Mouse (Mus musculus) CD4-positive, CD25-positive, alpha-beta regulatory T cell, adult 4 months (primary cell): ENCODE measurements around the gene Ccdc110. TPM values are rescaled to one million over a fixed set of nuclear protein-coding genes. Genes with fewer than 3 reads are reported as not detected.

Source experiments
- ATAC-seq: one replicate; pipeline ENCODE4 v1.8.0; 2017
- polyA plus RNA-seq, 2 experiments: library from polyadenylated mRNA; unstranded; fragments of 100-300 nt; shearing (Covaris generic); gene quantifications; one replicate each; pipeline ENCODE4 v1.2.1; 2017

Gene Ccdc110
- polyA plus RNA-seq, result not detected

DNA sequence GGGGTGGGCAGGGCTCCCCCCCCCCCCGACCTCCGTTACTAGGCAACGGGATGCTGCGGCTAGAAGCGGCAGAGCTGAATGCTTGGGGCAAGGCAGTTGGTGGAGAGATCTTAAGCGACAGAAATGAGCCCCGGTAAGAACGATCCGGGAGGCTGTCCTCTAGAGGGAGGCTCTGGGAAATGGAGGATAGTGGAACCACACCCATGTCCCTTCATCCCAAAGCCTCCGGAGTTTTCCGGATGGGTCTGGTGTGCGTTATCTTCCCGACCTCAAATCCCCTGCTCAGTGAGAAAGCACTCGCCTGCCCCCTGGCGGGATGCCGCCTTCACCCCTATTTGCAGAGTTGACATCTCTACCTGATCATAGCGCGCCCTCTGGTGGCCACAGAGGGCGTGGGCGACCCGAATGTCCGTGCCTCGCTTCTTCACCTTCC lies at the start of gene Ccdc110:
Gene Ccdc110 (plus strand): TSS at position 38 of the 433 bp plus-strand sequence.
- peak; percentile 93 for ATAC-seq

DNA sequence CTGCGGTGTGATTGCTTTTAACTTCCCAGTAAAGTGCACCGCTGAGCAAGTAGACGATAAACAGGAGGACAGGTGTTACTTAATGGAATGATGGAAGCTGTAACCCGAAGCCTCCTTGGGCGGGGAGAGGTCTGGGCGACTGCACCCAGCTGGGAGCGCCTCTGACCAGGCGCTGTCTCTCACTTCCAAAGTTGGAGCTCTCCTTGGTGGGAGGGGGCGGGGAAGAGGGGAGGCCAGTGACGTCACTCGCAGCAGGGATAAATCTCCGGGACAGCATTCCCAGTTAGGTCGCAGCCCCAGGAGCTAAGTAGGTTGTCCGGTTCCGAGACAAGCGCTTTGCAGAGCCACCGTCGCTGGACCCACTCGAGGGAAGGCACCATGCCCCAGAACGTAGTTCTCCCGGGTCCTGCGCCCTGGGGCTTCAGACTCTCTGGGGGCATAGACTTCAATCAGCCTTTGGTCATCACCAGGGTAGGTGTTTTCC lies 49.2 kb upstream of the Ccdc110 start, which contains the start of gene Pdlim3:
Gene Pdlim3 (plus strand): TSS at position 260 of the 484 bp plus-strand sequence.
- ATAC-seq, result no peak

DNA sequence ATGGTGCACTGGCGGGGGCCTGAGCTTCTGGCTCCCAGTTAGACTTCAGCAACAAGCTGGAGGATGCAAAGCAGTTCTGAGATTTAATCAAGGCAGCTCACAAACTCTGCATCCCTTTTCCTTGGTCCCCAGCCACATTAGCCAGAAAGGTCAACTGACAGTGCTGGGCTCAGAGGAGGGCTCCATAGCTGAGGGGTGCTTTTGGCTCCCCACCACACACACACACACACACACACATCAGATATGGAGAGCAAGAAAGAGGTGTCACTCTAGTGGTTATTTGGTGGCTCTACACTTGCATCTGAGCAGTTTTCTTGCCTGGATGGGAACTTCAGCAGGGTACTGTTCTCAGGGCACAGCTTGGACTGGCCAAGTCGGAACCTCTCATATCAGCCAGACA lies 48.6 kb upstream of the Ccdc110 start:
- ATAC-seq, result no peak

DNA sequence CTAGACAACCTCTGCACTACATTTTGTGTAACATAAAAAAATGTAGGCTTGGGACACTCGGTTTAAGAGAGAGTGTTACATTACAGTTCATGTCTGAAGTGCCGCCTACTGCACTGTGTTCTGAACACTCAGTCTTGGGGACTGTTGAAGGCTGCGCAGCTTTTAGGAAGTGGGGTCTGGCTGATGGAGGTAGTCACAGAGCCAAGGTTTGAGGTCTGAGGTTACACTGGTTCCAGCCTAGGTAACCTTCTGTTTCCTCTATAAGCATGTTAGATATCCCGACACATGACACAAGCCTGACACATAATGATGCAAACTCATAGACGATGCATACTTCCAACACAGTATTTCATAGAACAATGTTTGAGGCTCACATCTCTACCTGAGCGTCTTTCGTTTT lies 44.7 kb upstream of the Ccdc110 start:
- ATAC-seq, result no peak

DNA sequence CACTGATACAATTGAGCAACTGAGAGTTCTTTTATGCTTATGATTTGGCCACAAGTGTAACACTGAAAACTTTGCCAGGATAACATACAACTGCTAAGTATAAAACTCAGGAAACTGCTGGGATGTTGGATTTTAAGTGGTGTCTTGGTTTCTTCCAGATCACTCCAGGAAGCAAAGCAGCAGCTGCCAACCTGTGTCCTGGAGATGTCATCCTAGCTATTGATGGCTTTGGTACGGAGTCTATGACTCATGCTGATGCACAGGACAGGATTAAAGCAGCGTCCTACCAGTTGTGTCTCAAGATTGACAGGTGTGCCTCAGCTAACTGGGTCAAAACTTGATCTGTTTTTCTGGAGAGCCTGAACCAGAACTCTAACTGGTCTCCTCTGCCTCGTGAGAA lies 37.8 kb upstream of the Ccdc110 start:
- no peak for ATAC-seq

DNA sequence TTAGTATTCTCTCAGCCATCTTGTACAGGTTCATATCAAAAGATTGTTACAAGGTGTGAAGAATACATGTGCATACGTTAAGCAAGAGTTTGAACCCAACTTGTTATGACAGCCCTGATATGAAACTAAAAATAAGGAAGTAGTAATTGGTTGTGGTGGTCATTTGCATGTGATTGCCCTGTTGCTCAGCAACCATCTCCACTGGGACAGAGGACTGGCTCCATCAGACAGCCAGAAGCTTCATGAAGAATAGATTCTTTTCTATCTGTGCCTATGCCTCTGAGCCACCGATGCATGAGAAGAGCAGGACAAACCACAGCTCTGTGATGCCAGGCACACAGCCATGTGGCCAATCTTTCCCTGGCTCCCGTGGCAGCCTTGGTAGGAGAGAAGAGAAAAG lies 34.6 kb upstream of the Ccdc110 start:
- no peak for ATAC-seq

DNA sequence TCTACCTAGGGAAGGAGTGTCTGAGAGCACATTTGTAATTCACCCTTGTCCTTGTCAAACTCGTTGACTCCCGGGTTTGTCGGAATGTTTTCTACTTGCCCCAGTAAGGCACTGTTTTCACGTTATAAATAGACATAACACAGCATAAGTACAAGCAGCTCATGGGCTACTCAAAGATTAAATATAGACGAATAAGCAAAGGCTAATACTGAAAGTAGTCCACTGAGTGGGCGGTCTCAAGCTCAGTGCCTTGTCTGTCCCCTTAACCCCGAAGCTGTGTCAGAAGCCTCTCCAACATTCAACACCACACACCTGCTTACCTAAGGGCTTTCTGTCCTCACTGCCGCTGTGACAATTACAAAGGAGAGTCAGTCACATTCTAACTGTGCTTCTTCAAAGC lies 32.8 kb upstream of the Ccdc110 start:
- ATAC-seq, result no peak

DNA sequence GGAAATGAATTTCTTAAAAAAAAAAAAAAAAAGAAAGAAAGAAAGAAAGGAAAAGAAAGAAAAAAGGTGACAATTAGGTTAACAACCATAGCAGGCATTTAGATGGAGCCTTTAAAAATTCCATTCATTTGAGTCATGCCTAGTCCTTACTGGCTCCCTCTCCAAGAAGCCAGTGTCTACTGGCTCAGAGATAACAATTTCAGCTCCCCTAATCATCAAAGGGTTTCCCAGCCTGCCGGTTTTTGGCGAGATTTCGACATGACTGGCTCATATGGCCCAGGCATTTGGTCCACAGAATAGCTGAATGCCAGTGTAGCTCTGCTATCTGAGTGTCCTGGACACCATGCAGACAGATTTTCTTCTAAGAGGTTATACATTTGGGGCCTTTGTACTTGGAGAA lies 30.8 kb upstream of the Ccdc110 start:
- ATAC-seq, result no peak

DNA sequence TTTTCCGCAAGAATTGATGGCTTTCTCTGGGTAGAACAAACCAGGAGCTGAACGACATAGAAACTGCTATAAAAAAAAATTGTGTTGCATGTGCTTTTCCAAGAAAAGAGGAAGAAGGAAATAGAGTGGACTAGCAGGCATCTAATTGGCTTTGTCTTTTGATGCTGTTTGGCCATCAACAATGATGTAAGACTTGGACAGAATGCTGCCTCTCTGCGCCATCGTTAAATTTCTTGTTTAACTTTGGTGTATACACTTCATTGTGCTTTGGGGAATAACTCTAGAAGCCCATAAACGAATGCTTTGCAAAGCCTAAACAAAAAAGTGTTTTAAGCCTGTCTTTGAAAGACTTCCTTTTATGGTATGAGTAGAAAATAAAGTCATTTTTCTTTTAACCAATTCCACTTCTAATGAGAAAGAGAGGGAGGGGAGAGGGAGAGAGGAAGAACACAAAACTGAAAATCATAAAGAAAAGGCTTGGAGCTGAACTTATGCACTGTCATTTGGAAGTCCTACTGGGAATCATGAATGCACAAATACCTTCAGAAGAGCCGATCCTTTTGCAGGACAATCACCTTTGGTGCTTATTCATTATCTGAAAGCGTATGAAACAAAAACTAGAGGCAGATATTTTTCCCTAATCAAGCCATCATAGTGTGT lies 28.7 kb upstream of the Ccdc110 start:
- no peak for ATAC-seq

DNA sequence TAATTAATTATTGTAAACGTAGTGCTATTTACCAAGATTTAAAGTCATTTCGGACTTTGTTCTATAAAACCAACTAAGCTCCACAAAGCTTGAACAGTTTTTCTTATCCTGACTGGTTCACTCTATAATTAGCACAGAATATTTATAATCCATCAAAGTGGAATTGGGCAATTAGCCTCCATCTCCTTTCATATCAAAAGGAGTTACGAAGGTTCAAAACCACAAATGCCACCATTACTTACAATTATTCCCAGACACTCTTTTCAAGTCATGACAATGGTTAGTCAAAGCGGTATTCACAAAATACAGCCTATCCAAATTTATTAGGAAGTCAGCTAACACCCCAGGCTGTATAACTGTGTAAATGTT lies 28.2 kb upstream of the Ccdc110 start:
- no peak for ATAC-seq

DNA sequence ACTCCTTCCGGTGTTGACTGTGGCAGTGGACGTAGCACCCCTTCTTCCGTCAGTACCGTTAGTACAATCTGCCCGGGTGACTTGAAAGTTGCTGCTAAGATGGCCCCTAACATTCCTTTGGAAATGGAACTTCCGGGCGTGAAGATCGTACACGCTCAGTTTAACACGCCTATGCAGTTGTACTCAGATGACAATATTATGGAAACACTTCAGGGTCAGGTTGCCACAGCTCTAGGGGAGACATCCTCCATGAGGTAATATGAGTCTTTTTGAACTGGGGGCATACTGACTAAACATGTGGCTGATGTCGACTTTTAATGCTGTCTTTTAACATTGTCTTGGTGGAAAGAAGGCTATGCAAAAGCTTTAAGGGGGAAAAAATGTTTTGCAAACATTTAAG lies 20.7 kb upstream of the Ccdc110 start:
- no peak for ATAC-seq

DNA sequence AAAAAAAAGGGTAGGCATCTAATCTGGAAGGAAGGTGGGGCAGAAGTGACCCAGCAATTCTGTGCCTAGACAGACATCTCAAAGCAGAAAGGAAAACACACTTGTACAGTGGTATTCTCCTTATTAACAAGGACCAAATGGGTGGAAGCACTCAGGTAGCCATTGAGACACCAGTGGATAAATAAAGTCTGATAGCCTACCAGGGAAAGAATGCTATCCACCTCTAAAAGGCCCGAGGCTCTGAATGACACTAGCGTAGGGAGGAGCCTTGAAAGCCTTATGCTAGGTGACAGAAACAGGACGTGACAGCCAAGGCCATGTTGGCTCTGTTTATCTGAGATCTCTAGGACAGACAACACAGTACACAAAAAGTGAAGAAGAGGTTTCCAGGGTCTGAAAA lies 17.9 kb upstream of the Ccdc110 start:
- ATAC-seq, result no peak

DNA sequence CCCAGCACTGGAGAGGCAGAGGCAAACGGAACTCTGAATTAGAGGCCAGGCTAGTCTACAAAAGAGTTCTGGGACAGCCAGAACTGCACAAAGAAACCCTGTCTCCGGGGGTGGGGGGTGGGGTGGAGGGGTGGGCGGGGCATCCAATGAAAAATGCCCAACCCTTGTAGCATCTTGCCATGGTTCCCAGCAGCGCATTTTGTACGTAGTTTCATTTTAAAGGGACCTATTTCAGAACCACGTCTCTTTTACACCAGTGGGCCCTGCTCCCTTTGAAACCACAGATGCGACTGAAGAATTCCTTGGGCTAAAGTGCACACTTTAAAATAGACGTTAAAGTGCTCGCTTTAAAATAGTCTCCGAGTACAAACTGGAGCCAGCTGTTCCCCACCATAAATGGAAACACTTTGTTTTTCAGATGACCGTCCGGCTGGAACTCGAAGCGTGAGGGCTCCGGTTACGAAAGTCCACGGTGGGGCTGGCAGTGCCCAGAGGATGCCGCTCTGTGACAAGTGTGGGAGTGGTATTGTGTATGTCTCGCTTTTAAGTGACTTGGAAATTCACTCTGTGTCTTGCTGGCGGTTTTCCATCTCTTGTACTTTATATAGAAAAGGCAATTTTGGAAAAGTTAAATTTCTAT lies 17.3 kb upstream of the Ccdc110 start:
- no peak for ATAC-seq

DNA sequence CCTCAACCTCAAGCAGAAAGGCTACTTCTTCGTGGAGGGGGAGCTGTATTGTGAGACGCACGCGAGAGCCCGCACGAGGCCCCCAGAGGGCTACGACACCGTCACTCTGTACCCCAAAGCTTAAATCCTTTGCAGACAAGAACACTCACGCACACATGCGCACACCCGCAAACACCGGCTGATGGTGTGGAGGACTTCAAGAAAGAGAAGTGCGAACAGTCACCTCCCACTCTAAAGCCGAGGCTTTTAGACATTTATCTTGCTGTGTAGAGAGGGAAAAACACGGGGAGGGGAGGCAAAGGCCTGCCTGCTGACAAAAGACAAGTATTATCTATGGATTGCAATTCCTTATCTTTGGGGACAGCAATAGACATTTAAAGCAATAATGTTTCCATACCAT lies 15.5 kb upstream of the Ccdc110 start:
- no peak for ATAC-seq

DNA sequence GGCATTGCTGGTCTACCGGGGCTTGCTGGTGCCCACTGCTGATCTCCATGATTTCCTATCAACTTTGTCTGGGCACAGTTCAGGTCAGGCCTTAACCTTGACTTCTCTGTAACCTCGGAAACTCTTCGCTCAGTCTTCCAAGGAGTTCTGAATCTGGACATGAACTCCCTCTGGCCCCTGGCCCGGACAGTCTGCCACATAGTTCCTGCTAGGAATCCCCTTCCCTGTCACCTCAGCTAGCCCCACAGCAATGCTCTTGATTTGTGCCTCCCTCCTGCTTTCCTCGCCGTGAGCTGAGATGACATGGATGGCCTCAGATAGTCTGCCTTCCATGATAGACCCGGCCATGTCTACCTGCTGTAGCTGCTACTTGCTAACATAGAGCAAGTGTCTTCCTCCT lies 14.0 kb upstream of the Ccdc110 start:
- no peak for ATAC-seq

DNA sequence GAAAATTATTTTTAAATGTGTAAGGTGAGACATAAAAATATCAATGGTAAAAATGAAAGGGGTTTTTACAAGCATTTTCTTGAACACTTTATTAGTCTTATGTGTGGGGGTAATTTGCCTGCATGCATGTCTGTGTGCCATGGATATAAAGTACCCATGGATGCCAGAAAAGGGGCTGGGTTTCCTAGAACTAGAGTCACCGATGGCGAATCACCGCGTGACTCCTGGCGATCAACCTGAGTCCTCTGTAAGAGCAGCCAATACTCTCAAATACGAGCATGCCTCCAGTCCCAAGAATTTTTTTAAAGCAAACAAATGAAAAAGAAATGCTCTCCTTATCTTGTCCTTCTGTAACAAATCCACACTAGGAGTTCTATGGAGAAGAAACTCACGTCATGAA lies 12.3 kb upstream of the Ccdc110 start:
- no peak for ATAC-seq

DNA sequence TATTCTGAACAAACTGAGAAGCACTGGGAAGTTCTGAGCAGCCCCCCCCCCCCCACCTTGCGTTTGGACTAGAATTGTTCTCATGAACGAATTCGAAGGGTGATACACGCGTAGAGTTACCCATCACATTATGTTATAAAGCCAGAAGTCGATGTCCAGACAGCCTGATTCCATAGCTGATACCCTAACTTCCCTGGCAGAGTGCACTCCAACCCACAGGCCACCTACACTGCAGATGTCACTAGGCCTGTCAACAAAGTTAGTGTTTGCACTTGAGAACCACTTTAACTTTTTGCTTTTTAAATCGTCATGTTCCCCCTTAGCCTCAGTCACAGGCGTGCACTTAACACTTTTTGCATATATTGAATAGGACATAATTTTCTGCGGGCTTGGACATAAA lies 2.6 kb downstream of the Ccdc110 start:
- no peak for ATAC-seq

DNA sequence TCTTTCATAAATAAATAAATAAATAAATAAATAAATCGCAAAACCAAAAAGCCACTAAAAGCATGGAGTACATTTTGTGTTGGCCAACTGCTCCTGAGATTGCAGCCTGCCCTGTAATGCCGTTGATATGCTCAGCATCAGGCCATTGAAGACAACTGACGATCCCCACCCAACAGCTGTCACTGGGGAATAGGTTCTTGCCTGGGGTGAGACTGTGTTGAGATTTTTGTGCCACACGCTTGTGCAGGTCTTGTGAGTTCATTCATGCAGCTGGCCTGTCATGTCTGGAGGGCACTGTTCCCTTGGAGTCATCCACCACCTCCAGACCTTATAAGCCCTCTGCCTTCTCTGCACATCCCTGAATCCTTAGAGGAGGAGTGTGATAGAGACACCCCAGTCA lies 11.9 kb downstream of the Ccdc110 start:
- ATAC-seq, result no peak

DNA sequence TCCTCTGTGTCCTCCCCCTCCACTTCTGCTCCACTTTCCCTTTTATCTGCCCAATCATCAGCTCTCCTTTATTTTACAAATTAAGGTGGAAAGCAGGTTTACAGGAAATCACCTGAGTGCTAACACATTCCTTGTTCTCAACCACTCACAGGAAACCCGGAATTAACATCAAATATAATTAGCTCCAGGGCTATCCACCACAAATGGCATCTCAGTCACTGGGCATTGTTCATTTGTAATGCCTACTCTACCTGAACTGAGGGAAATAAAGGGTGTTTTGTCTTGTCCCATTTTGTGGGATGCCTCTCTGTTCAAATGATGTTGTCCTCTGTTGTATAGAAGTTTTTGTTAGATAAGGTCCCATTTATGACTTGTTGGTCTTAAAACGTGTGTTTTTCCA lies 16.2 kb downstream of the Ccdc110 start:
- no peak for ATAC-seq

DNA sequence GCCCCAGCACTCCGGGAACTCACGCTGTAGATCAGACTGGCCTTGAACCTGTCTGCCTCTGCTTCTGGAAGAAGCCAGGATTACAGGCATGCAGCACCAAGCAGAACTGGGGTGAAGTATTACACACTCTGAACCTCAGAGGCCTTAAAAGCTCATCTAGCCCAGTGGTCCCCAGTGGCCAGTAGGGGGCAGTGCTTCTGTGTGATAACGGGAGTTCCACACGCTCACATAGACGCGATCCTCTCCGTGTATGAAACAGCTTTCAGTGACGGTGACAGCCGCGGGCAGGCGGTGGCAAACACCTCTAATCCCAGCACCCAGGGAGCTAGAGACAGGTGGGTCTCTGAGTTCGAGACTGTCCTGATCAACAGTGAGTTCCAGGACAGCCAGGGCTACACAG lies 36.5 kb downstream of the Ccdc110 start:
- ATAC-seq, result no peak

DNA sequence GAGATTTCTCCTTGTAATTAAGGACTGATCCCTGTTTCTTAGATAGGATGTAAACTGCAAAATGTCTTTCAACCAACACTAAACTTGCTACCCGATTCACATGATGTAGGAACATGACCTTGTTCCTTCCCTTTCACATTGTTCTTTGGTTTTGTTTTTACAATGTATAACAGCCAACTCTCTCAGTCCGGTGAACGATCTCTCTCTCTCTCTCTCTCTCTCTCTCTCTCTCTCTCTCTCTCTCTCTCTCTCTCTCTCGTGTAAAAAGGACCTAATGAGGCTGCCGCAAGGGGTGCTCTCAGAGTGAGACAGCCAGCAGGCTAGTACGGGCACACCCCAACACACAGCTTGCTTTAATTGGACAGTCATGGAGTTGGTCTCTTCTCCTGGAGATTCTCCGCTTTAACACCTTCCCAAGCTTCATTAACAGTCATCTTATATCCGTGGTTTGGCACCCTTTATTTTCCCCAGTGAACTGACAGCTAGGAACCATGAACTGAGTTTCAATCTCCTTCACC lies 39.6 kb downstream of the Ccdc110 start:
- no peak for ATAC-seq

DNA sequence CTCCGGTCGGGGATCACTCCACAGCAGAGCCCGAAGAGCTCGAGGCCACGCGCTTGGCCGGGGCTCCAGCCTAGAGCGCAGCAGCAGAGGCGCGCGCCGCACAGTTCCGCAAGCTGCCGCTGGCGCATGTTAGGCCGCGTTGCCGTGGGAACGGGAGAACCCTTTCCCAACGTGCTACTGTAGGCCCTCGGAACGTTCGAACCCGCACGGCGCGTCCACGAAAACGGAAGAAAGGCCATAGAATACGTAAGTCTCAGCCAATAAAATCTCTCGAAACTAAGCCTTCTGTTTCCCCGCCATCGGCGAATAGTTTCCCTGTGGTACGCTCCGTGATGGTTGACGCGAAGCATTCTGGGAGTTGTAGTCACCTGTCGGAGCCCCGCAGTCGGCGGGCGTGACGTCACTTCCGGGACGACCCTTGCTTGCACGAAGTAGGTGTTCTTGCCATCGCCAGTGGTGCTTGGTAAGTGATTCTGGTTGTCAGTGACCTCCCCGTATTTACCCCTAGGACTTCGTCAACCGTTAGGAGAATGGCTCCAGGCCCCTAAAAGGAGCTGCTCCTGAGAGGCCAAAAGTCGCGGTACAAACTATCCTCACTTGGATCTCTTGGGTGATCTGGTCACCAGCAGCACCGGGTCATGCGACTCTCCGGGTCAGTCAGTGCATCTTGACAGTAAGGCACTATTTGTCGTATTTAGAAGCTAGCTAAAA lies 40.9 kb downstream of the Ccdc110 start, which contains the start of the genes 1700029J07Rik and Ufsp2:
Gene 1700029J07Rik (minus strand): TSS at position 127 of the 711 bp plus-strand sequence.
Gene Ufsp2 (plus strand): TSS at position 403 of the 711 bp plus-strand sequence.
- ATAC-seq, result peak; percentile 95

DNA sequence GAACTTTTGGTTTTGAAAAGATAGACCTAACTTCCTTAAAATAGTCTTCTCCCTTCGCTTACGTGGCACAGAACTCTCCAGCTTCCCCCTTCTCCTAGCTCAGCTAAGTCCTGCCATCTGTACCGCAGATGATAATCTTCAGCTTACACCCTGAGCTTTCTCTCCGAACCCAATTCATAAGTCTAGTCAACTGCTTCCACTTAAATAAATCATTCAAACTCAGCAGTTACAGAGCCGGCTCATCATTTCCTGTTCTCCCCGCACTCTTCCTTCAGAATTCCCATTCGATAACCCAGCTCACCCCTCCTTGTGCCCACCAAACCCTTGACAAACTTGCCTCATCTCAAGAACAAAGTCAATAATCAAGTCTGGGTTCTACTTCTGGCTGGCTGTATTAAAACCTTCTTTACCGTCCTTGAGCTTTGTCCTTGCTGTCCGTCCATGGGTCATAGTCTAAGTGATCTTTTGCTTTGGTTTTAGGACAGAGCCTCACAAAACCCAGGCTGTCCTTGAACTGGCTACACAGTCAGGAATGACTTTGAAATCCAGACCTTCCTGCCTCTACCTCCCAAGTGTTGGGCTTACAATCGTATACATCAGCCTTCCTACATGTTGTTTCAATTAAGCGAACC lies 41.5 kb downstream of the Ccdc110 start:
- ATAC-seq, result no peak
